Mouse (Mus musculus) MEL (cell line): Measurements from ENCODE around the gene Zyg11b.

ENCODE experiments used
- CTCF ChIP-seq, 3 experiments: IDR thresholded peaks in 2 of 3; conservative IDR thresholded peaks in 1 of 3; 2 replicates each; pipeline ENCODE4 v1.5.1; 2011 to 2012; ENCODE audit warnings: low read length in 3 of 3, low read depth in 2 of 3, mild to moderate bottlenecking in 2 of 3, improper control_type of control experiment in 1 of 3, inconsistent platforms in 1 of 3, mixed read lengths in 1 of 3, moderate library complexity in 1 of 3; ENCODE audit not compliant: control insufficient read depth in 1 of 3, insufficient read depth in 1 of 3, poor library complexity in 1 of 3, severe bottlenecking in 1 of 3
- EP300 ChIP-seq, 2 experiments: IDR thresholded peaks; 2 replicates each; pipeline ENCODE4 v1.6.1; 2011; ENCODE audit warnings: improper control_type of control experiment in 2 of 2, low read length in 2 of 2, low read depth in 1 of 2, mild to moderate bottlenecking in 1 of 2
- JUND ChIP-seq: IDR thresholded peaks from 2 replicates; pipeline ENCODE4 v1.6.1; 2011; ENCODE audit warnings: low read depth, mild to moderate bottlenecking, improper control_type of control experiment, low read length
- NRF1 ChIP-seq: IDR thresholded peaks from 2 replicates; pipeline ENCODE4 v1.6.1; 2014; ENCODE audit warnings: low read depth, mild to moderate bottlenecking, inconsistent platforms, low read length, improper control_type of control experiment, moderate library complexity; ENCODE audit not compliant: poor library complexity, insufficient read depth, severe bottlenecking
- POLR2A ChIP-seq, 2 experiments: IDR thresholded peaks; 2 replicates each; pipeline ENCODE4 v1.6.1; 2011 to 2012; ENCODE audit warnings: low read length in 2 of 2, mild to moderate bottlenecking in 2 of 2, control low read depth in 1 of 2, improper control_type of control experiment in 1 of 2, low read depth in 1 of 2, moderate library complexity in 1 of 2; ENCODE audit not compliant: control insufficient read depth in 1 of 2, insufficient read depth in 1 of 2, poor library complexity in 1 of 2
- UBTF ChIP-seq: IDR thresholded peaks from 2 replicates; pipeline ENCODE4 v1.6.1; 2012; ENCODE audit warnings: low read depth, mild to moderate bottlenecking, inconsistent platforms, low read length, improper control_type of control experiment, moderate library complexity, borderline replicate concordance; ENCODE audit not compliant: insufficient read depth
- ZNF384 ChIP-seq: IDR thresholded peaks from 2 replicates; pipeline ENCODE4 v1.6.1; 2012; ENCODE audit warnings: low read depth, mild to moderate bottlenecking, inconsistent platforms, low read length, improper control_type of control experiment

DNA sequence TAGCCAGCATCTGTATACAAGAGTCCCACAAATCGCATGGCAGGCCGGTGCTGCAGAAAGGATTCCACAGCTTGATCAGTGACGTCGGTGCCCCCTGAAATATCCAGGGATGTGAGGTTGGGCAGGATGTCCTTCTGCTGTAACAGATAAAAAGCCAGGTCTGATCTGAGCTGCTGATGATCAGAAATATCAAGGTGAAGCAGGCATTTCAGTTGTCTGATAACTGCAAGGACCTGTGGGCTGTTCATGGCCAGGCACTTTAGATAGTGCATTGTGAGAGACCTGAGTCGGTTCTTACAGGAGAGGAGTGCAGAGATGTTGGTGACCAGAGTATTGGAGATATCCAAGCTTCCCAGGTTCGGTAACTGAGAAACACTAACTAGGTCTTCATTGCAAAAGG lies 96.3 kb downstream of the Zyg11b start:
- no peak for TF ChIP-seq POLR2A (IDR thresholded peaks at IDR 0.05; ENCODE audit: control insufficient read depth in 1 of 2, insufficient read depth in 1 of 2, low read depth in 1 of 2, low read length in 2 of 2, poor library complexity in 1 of 2)
- no peak for TF ChIP-seq JUND
- no peak for TF ChIP-seq CTCF (IDR thresholded peaks at IDR 0.05 in 2 of 3, conservative IDR thresholded peaks at IDR 0.05 in 1 of 3; ENCODE audit: control insufficient read depth in 1 of 3, insufficient read depth in 1 of 3, low read depth in 2 of 3, low read length in 3 of 3, poor library complexity in 1 of 3, severe bottlenecking in 1 of 3)
- no peak for TF ChIP-seq NRF1
- TF ChIP-seq EP300 (IDR thresholded peaks at IDR 0.05; ENCODE audit: low read depth in 1 of 2, low read length in 2 of 2) = peak; percentile 52 to 68
- TF ChIP-seq UBTF = no peak
- no peak for TF ChIP-seq ZNF384
